Mouse (Mus musculus) megakaryocyte progenitor cell, adult 5-6 weeks (primary cell): ENCODE results near the gene Mcm8. TPM values are rescaled to one million over a fixed set of nuclear protein-coding genes. Genes with fewer than 3 reads are reported as not detected.

ENCODE experiments used
- ATAC-seq: replicated peaks from 2 replicates; pipeline ENCODE4 v1.8.0; 2016; ENCODE audit warnings: mild to moderate bottlenecking, moderate TSS enrichment, inconsistent platforms; ENCODE audit not compliant: poor library complexity
- total RNA-seq, 2 experiments: library from RNA; stranded (forward) in 1 of 2; stranded (reverse) in 1 of 2; fragments of 157-497, 149-512 nt in 1 of 2; fragments of 200-1000 nt in 1 of 2; gene quantifications; 2 replicates each; pipeline versions ENCODE4 v1.2.3 to v1.2.4; 2015 to 2017

Gene Mcm8
- total RNA-seq, 2 experiments from 2014 or later = 13.8 to 16.3 TPM

- no peak for ATAC-seq
Measured at GRCm38 (mm10) chr2:132871663-132872062, 55.7 kb downstream of the Mcm8 start.

- ATAC-seq = peak; percentile 87
Measured at GRCm38 (mm10) chr2:132873657-132874326, 57.9 kb downstream of the Mcm8 start.

- ATAC-seq = no peak
Measured at GRCm38 (mm10) chr2:132876991-132877390, 61.0 kb downstream of the Mcm8 start.

GRCm38 (mm10) chr2:132879261-132880044 is 63.5 kb downstream of the Mcm8 start:
- ATAC-seq = peak; percentile 59

- no peak for ATAC-seq
Measured at GRCm38 (mm10) chr2:132880844-132881645, 65.1 kb downstream of the Mcm8 start, which contains the start of gene Lrrn4. Gene Lrrn4, minus strand, starts transcription at chr2:132880891.

- no peak for ATAC-seq
Measured at GRCm38 (mm10) chr2:132884303-132884967, 68.5 kb downstream of the Mcm8 start.

- no peak for ATAC-seq
Measured at GRCm38 (mm10) chr2:132885312-132885711, 69.4 kb downstream of the Mcm8 start.

Other genes with a start within 250 kb of the Mcm8 start
- 28.9 and 32.2 TPM in 2 replicates for gene Gpcpd1, start 228.4 kb upstream of the Mcm8 start, total RNA-seq (2015)
- 17.9 and 23.1 TPM in 2 replicates for gene Gpcpd1, start 228.4 kb upstream of the Mcm8 start, total RNA-seq (2017)
- 4.3 and 8.2 TPM in 2 replicates for gene Shld1, start 129.2 kb upstream of the Mcm8 start, total RNA-seq (2015)
- 4.4 and 7.7 TPM in 2 replicates for gene Shld1, start 129.2 kb upstream of the Mcm8 start, total RNA-seq (2017)
- gene Chgb, start 34.9 kb upstream of the Mcm8 start, total RNA-seq (2015) = not detected in 2 replicates
- not detected in 2 replicates for gene Chgb, start 34.9 kb upstream of the Mcm8 start, total RNA-seq (2017)
- gene Trmt6, start 86 bp upstream of the Mcm8 start, total RNA-seq (2015) = 43.7 and 46.6 TPM in 2 replicates
- 40.4 and 53.4 TPM in 2 replicates for gene Trmt6, start 86 bp upstream of the Mcm8 start, total RNA-seq (2017)
- gene Crls1, start 30.5 kb downstream of the Mcm8 start, total RNA-seq (2015) = 45.2 and 47.4 TPM in 2 replicates
- 45.0 and 48.6 TPM in 2 replicates for gene Crls1, start 30.5 kb downstream of the Mcm8 start, total RNA-seq (2017)
- 0.07 and 0.37 TPM in 2 replicates for gene Lrrn4, start 64.8 kb downstream of the Mcm8 start, total RNA-seq (2015)
- 0.04 and 0.37 TPM in 2 replicates for gene Lrrn4, start 64.8 kb downstream of the Mcm8 start, total RNA-seq (2017)
- not detected in 2 replicates for gene Fermt1, start 129.8 kb downstream of the Mcm8 start, total RNA-seq (2015)
- gene Fermt1, start 129.8 kb downstream of the Mcm8 start, total RNA-seq (2017) = not detected in 2 replicates